Mouse (Mus musculus) gastrocnemius, adult 8-10 months (tissue): ENCODE results near the gene Tiam1. TPM values are rescaled to one million over a fixed set of nuclear protein-coding genes. Genes with fewer than 3 reads are reported as not detected.

Source experiments
- DNase-seq, 2 experiments: peaks; one replicate each; pipeline ENCODE4 v3.0.0; 2022; ENCODE audit warnings: low spot score in 2 of 2
- total RNA-seq, 4 experiments: library from RNA; stranded (reverse); gene quantifications; 2 replicates each; pipeline ENCODE4 v1.2.4; 2022

Tiam1 gene
- 10 to 100 TPM in 2 of 4 experiments, 1 to 10 TPM in 2; 2.9 to 14.0 (median 7.2) TPM for total RNA-seq

DNA sequence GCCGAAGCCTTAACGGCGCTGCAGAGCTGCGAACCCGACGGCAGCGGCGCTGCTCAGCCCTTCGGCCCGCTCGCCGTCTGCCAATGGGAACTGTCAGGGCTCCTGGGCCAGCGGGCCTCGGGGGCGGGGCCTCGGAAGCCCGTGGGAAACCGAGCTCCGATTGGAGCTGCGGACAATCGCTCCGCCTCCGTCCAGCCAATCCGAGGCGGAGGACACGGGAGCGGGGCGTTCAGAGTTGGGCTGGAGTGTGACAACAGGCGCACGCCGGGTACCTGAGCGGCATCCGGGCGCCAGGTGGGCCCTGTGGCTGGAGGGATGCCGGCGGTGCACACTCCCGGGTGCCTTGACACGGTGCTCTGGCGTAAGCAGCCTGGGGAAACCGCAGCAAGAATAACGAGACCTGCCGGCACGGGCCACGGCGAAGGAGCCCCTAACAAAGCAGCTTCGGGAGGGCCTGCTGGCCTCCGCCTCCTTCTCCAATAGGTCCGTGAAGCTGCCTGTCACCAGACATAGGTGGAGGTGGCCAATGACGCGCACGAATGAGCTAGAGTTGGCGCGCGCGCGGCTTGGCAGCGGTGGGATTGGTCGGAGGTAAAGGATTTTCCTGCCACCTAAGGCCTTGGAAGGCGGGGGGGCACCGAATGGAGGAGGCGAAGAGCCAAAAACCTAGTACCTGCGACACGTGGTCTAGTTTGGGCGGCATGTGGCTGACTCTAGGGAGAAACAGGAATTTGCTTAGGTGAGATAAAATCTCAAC lies at the start of gene Tiam1:
Tiam1 (minus strand) TSS at position 10 of the 757 bp plus-strand sequence.
- DNase-seq: peak; percentile 86 to 88

DNA sequence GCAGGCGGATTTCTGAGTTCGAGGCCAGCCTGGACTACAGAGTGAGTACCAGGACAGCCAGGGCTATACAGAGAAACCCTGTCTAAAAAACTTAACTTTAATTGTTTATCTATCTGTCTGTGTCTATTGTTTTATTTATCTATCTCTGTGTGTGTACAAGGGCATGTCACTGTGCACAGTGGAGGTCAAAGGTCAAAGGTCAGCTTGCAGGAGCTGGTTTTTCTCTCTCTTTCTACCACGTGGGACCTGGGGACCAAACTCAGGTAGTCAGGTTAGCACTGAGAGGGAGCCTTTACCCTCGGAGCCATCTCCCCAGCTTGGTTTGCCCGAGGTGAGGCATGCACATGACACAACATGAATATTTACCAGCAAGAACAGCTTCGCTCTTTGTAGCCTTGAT lies 47.7 kb upstream of the Tiam1 start:
- no peak for DNase-seq

DNA sequence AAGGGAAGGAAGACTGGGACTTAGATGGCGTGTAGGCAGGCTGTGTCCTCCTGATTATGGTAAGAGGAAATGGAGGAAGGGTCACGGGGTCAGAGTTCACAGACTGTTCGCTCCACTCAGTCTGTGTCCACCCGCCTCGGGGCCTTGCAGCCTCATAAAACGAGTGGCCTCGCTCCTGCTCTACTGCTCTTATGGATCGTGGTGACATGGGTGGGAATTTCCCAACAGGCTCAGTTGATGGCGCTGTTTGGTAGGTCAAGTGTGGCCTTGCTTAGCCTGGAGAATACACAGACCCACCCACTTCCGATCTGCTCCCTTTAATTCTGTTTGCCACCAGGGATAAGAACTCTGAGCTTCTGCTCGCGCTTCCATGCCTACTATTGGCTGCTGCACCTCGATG lies 43.9 kb upstream of the Tiam1 start:
- no peak for DNase-seq

DNA sequence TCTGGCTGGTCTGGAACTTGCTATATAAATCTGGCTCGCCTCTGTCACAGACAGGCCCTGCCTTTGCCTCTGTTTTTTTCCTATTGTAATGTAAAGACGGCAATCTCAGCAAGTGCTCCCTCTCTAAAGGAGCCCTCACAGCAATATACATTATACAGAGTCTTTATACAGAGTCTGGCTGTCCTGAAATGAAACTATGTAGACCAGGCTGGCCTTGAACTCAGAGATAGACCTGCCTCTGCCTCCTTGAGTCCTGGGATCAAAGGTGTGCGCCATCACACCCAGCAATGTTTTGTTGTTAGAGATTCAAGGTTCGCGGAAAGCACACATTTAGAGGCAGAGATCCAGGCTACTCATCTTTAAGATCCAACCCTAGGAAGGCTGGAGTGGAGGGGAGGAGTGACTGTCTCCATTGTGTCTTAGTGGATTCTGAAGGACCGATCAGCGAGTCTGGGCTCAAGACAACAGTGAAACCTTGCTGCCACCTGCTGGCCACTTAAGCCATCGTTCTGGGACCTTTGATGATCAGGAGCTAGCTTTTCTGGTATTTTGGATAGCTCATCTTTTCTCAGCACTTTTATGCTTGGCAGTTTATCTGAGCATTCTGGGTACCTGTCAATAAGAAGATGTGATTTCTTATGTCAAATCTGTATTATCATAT lies 42.5 kb upstream of the Tiam1 start:
- peak; percentile 28 to 41 for DNase-seq

DNA sequence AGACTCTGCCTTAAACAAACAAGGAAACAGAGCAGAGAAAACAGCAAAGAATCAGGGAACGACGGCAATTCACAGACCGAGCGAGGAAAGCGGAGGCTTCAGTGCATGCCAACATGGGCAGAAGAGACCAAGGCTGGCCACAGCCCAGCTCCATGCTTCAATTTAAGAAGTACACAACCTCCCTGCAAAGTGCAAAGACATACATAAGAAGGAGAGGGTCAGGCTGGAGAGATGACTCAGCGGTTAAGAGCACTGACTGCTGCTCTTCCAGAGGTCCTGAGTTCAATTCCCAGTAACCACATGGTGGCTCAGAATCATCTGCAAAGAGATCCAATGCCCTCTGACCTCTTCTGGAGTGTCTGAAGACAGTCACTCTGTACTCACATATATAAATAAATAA lies 40.6 kb upstream of the Tiam1 start:
- DNase-seq: no peak

DNA sequence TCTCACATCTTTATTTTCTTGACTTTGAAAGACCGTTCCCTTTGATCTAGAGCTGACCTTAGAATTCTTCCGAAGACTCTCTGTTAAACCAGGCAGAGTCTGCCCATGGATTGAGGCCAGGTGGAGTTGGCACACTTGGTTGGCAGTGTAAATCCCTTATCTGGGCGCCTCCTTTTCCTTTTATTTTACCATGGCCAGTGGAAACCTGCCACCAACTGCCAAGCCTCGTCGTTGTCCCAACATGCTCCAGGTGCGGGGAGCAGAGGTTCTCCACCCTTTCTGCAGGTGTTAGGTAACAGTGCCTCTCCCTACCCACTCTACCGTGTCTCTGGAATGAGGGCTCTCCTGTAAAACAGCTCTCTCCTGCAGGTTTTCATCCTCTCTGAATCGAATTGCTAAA lies 38.1 kb upstream of the Tiam1 start:
- DNase-seq: no peak

DNA sequence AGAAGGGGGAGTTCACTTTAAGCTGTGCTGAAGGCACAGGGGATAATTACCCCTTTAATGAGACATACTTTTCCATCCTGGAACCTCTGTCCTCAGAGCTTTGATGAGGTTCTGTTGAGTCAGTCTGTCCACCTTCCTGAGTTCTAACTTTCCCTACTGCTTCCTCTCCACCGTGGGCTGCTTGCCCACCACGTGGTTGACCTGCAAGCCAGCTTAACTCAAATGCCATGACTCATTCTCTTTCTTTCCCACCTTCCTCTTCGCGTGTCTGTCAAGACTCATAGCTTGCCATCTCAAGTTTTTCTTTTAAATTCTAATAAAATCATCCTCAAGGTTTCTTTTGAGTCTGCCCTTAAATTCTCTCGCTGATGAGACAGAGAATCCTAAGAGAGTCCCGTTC lies 37.4 kb upstream of the Tiam1 start:
- no peak for DNase-seq

DNA sequence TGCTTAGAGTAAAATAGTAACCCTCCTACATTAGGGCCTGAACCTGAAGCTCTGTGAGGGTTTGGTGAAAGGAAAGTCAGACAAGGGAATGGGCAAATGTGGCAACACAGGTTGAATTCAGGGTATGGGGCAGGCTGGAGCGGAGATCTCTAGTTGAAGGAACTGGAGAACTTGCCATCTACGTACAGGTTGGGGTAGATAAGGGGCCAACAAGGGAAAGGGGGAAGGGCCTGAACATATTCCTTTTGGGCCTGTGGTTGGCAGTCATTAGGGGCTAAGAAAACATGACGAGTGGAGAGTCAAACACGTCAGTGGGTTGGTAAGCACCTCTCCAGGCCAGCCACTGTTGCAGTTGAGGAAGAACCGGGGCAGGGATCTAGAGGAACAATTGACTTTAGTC lies 36.3 kb upstream of the Tiam1 start:
- DNase-seq: no peak

DNA sequence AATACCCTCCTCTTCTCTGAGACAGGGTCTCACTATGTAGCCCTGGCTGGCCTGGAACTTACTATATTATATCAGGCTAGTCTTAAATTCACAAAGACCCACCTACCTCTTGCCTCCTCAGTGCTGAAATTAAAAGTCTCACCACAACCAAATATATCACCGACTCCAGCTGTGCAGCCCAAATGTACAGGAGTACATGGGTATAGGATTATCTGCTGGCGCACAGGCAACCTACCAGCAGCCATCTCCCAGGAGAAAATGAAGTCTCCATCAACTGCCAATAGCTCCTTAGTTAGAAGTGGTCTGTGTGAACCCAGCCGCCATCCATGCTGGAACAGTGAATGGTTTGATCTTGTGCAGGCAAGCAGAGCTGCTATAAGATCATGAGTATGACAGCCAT lies 34.8 kb upstream of the Tiam1 start:
- DNase-seq: no peak

DNA sequence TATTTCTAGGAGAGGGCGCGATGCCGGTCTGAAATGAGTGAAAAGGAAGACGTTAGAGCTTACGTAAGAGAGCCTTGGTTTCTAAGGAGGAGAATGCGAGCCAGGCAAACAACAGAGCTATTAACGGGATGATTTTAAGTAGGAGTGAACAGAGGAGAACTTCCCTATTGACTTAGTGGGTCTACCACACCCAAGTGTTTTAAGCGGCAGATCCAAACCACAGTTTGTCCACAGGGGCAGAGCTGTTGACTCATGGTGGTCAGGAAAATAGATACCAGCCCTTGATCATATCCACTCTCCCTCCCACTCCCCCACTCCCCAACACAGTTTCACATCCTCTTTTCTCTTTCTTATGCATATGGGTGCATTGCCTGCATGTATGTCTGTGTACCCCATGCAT lies 33.9 kb upstream of the Tiam1 start:
- no peak for DNase-seq

DNA sequence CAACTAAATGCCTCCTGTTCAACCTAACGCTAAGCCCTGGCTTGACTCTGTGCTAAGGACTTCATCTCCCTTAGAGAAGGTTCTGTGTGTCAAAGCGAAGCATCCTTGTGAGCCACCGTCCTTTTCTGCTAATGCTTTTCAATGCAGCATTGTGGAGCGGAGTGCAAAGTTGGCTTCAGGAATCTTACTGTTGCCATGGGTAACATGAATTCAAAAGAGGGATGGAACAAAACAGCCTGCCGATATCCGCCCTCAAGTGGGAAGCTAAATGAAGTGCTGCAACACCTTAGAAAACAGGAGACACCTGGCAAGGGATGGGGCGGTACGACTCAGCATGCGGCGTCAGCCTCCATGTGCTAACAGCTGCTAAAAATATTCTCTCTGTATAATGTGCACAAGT lies 32.9 kb upstream of the Tiam1 start:
- no peak for DNase-seq

DNA sequence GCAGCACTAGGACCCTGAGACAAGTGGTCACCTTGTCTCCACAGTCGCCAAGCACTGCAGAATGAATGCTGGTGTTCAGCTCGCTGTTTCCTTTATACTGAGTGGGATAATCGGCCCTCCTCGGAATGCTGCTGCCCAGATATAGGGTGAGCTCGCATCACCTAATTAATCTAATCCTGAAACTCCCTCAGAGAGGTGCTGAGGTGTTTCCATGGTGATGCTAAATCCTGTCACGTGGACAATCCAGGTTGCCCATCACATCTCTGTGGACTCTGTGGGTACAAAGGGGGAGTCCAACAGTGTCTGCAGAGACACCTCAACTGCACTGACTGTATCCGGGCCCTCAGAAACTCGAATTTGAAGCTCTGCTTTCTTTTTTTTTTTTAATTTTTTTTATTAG lies 27.8 kb upstream of the Tiam1 start:
- no peak for DNase-seq

DNA sequence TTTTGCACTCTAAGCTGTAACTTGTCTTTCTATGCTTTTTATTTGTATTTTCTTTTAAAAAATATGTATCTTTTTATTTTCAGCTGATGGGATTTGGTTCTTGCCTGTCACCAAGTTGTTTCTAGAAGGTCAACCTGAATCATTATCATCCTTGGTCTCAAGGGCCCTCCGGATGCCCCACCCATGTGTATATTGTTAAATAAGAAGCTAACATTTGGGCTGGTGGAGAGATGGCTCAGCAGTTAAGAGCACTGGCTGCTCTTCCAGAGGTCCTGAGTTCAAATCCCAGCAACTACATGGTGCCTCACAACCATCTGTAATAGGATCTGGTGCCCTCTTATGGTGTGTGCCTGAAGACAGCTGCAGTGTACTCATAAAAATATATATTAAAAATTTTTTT lies 27.1 kb upstream of the Tiam1 start:
- DNase-seq: no peak

DNA sequence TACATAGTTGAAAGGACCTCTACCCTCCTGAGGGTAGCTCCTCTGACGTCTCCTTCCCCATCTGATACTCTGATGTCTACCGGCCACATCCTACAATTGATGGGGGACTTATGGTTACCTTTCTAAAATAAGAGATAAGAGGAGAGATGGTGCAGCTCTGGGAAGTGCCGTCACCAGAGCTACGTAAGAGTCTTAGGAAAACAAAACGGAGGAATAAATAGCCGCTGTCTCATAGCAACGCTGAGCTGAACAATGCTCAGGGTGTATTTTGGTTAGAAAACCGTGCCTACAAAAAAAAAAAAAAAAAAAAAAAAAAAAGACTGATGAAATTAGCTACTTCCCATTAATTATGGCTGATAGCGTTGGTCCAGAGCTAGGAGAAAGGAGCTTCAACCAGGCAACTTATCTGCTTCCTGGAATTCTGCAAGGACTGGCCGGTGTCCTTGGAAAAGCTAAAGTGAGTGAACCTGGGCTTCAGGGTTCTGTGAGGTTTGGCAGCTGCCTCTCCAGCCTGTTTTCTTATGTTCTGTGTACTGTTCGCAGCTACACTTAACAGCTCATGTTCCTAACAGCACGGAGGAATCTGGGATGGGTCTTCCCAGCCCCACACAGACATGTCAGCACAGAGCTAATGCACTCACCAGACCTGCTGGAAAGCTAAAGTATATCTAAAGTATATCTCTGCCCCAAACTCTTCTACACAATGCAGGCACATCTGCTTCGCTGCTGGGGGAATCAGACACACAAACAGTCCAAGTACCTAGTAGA lies 26.5 kb upstream of the Tiam1 start:
- no peak for DNase-seq

DNA sequence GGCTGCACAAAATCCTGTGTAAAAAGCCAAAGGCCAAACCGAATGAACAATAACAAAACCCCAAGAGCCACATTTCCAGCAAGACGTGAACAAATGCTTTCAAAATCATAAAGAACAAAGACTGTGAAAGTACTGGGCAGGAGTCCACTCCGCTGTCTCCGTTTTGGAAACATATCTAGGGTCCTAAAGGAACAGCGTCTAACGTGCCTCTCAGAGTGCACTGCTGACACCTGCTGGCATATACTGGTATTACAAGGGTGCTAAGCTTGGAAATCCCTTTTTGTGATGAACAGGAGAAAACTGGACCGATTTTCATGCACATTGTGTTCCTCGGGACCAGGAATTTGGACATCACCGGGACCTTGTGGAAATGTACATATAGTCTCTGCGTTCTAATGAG lies 24.1 kb upstream of the Tiam1 start:
- peak; percentile 38 to 57 for DNase-seq

DNA sequence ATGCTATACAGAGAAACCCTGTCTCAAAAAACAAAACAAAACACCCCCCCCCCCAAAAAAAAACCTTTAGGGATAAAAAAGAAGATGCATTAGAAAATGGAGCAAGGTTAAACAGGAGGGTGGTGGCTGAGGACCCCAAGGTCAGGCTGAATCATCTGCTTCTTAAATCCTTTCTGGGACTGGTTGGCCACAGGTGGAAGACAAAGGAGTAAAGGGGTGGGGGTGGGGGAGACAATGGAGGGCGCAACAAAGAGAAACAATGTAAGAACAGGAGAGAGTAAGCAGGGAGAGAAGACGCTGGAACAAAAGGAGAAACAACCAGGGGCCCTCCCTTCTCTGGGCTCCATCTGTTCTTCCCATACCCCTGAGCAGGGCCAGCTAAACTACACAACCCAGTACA lies 21.9 kb upstream of the Tiam1 start:
- DNase-seq: no peak

DNA sequence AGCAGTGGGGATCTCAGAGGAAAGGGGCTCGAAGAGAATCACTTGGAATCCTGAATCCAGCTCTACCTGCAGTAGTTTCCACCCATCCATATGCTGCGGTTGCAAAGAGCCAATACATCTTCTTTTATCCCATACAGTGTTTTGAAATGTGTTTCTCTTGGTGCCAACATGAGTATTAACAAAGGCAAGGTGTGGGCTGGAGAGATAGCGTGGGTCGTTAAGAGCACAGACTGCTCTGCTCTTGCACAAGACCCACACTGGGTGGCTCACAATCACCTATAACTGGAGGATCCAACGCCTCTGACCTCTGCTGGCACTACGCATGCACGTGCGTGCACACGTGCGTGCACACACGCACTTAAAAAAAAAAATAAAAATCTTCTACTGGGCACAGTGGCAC lies 21.4 kb upstream of the Tiam1 start:
- no peak for DNase-seq

DNA sequence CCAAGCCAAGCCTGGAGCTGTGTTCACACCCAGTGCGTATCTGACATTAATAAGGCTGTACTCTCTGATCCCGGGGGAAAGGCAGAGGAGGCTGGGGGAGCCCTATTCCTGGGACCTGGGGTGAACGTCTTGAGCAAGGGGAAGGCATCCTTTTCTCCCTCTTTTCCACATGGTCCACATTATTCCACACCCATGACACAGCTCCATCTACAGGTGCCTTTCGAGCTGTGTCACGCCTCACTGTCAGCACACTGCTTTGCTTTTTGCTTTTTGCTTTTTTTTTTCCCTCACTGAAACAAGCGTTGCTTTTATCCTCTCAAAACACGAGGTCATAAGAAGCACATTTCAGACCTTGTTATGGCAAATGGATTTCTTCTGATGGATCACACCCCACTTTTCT lies 11.5 kb upstream of the Tiam1 start:
- no peak for DNase-seq

DNA sequence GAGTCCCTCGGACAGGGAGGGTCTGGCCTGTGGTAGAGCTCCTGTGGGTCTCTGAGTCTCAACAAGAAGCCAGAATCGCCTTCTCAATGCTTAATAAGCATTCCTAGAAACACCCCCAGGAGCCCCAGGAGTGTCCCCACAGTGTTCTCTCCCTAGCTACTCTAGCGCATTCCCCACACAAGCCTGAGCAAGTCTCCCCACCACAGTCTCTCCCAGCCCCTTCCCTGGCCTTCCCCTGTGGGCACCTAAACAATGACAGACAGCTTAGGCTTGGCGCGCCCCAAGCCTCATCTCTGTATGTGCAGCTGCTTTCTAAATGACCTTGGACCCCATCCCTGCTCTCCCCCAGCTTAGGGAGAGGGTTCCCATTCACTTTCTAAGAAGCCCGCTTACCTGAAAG lies 7.3 kb upstream of the Tiam1 start:
- no peak for DNase-seq

DNA sequence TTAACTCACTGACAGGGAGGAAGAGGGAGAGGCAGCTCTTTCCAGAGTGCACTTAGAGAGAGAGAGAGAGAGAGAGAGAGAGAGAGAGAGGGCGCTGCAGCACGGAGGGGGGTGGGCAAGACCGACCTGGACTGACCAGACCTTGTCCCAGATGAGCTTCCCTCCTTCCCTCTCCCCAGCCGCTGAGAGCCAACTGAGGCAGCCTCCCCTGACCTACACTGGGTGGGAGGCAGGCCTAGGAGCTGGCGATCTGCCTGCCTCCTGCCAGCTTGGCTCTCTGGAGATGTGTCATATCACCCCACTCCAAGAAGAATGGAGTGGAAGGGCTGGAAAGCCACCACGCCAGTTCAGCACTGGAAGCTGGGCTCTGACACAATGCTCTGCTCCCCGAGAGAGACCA lies 6.6 kb upstream of the Tiam1 start:
- no peak for DNase-seq

DNA sequence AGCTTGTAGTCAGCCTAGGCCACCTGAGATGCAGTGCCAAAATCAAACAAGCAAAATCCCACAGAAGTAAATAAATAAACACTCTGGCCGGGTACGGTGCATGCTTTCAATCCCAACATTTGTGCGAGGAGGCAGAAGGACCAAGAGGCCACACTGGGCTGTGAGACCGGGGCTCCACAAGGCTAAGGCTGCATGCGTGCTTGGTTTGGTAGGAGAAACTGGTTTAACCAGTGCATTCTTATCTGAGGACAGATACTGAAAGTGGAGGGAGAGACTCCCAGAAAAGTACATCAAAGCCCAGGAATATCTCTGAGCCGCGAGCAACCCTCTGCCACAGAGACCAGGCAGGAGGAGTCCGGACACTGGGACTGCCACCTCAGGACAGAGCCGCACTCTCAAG lies 5.8 kb upstream of the Tiam1 start:
- no peak for DNase-seq

DNA sequence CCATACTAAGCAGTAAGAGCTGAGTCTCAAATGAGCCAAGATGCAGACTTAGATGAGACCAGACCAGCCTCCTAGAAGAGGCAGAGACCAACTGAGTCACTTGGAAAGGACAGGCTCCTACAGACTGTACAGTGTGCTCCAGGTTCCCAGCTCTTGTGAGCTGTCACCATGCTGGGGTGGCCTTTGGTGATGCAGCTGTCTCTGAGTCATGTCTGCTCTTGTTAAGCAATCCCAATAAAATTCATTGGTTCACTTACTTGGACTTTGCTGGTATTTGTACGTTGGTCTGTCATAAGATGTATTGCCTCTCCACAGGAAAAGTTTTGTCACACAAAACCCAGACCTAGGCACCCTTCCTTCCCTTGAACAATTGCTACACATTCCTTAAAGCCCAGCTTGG lies 1.7 kb upstream of the Tiam1 start:
- DNase-seq: no peak

DNA sequence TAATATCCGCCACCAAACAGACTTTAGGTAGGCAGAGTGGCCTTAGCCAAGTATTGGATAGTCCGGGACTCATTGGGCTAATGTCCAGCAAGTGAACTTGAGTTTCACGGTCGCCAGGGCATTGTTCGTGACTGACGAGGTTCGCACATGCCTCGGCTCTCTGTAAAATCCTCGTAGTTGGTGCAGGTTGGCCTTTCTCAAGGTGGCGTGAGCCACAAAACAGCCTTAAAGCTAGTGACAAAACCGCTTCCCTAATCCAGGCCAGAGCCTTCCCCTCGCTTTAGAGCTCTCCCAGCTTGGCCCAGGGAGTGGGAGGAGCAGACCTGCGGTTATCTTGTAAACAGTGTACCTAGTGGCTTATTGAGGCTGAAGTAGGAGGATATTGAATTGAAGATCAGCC lies 972 bp upstream of the Tiam1 start:
- no peak for DNase-seq
